Mouse (Mus musculus): ENCODE results near the gene Shc1. TPM values are rescaled to one million over a fixed set of nuclear protein-coding genes. Genes with fewer than 3 reads are reported as not detected.

The Shc1 gene
- polyA plus RNA-seq, 1 experiment, result 29.5 TPM

GRCm38 (mm10) chr3:89435041-89435440 lies 16.8 kb downstream of the Shc1 start:
- DNase-seq (ENCODE audit: low read depth), result peak; percentile 59
- TF ChIP-seq POLR2A (IDR thresholded peaks at IDR 0.05; ENCODE audit: borderline replicate concordance, extremely low read depth, insufficient read depth, insufficient read length, poor library complexity, severe bottlenecking) (no peak), CTCF (IDR thresholded peaks at IDR 0.05; ENCODE audit: borderline replicate concordance, extremely low read depth, insufficient read depth, insufficient read length) (no peak)

DNA sequence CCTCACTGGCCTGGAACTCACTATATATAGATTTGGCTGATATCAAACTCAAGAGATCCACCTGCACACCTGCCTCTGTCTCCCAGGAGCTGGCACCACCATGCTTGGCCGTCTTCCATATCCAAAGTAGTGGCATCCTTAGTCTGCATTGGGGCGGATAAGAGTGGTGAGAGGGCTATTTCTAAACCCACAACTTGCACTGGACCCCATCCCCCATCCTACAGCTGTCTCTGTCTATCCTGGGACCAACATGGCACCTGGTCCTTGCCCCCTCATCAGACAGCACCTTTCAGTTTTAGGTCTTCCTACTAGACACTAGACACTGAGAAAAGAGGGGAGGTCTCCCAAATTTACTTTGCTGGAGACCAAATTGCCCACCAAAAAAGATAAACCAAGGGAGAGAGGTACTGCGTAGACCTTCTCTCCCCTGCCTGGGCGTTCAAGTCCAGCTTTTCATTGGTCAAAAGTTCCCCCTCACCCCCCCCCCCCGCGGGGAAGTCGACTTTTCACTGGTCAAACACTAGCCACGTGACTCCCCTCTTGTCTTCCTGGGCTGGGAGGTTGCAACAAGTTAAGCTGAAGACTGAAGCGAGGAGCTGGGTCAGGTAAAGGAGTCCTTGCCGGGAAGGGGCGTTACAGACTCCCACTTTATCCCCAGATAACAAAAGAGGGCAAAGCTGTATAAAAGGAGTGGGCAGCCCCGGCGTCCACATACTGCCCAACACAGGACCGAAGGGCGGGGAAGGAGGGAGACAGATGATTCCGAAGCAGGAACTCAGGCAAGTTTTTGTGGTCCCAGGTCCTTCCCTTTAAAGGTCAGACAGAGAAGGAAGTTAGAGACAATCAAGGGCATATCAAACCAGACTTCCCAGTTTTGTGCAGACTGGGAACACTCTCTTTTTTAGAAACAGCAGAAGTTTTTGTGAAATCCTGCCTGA lies 18.2 kb downstream of the Shc1 start, which contains the start of gene Pbxip1:
Pbxip1 (plus strand) TSS at position 531 of the 938 bp plus-strand sequence.
- peak; percentile 84 for DNase-seq (ENCODE audit: low read depth)
- TF ChIP-seq CTCF (IDR thresholded peaks at IDR 0.05; ENCODE audit: borderline replicate concordance, extremely low read depth, insufficient read depth, insufficient read length), result no peak
- no peak for TF ChIP-seq POLR2A (IDR thresholded peaks at IDR 0.05; ENCODE audit: borderline replicate concordance, extremely low read depth, insufficient read depth, insufficient read length, poor library complexity, severe bottlenecking)

GRCm38 (mm10) chr3:89437269-89437668 lies 19.0 kb downstream of the Shc1 start:
- DNase-seq (ENCODE audit: low read depth), result peak; percentile 65
- no peak for TF ChIP-seq CTCF (IDR thresholded peaks at IDR 0.05; ENCODE audit: borderline replicate concordance, extremely low read depth, insufficient read depth, insufficient read length)
- TF ChIP-seq POLR2A (IDR thresholded peaks at IDR 0.05; ENCODE audit: borderline replicate concordance, extremely low read depth, insufficient read depth, insufficient read length, poor library complexity, severe bottlenecking), result no peak

DNA sequence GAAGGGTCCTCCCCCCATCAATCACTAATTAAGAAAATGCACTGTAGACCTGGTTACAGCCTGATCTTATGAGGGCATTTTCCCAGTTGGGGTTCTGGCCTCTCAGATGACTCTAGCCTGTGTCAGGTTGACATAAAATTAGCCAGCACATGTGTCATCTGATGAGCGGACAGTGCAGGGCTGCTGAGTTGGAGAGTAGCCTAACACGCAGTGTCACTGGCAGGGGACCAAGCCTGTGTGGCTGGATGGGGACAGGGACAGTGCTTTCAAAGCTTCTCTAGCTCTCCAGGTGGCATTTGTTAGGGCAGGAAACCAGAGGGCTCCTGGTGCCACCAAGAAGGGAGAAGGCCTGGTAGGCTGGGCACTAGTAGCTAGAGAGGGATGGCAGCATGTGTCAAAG lies 22.4 kb downstream of the Shc1 start:
- TF ChIP-seq CTCF (IDR thresholded peaks at IDR 0.05; ENCODE audit: borderline replicate concordance, extremely low read depth, insufficient read depth, insufficient read length) (no peak), POLR2A (IDR thresholded peaks at IDR 0.05; ENCODE audit: borderline replicate concordance, extremely low read depth, insufficient read depth, insufficient read length, poor library complexity, severe bottlenecking) (no peak)
- no peak for DNase-seq (ENCODE audit: low read depth)

- no peak for TF ChIP-seq CTCF (IDR thresholded peaks at IDR 0.05; ENCODE audit: borderline replicate concordance, extremely low read depth, insufficient read depth, insufficient read length)
- no peak for DNase-seq (ENCODE audit: low read depth)
Measured at GRCm38 (mm10) chr3:89448720-89449537, 30.7 kb downstream of the Shc1 start.

DNA sequence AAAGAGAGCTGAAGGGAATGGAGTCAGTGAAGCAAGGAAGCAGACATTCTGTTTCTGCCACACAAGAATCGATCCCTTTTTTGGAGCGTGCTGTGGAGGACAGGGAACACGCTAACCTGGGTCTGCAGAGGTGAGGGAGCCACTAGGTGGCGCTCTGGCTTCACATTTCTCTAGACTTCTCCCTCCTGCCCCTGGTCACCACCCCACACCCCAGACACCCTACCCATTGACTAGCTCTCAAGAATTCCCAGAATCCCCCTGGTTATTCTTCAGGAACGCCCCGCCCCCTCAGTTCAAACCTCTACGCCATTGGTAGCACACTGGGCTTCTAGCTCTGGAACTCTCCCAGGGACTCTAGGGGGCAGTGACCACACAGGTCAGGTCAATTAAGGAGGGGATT lies 31.3 kb downstream of the Shc1 start:
- peak; percentile 77 for DNase-seq (ENCODE audit: low read depth)
- no peak for TF ChIP-seq POLR2A (IDR thresholded peaks at IDR 0.05; ENCODE audit: borderline replicate concordance, extremely low read depth, insufficient read depth, insufficient read length, poor library complexity, severe bottlenecking)
- TF ChIP-seq CTCF (IDR thresholded peaks at IDR 0.05; ENCODE audit: borderline replicate concordance, extremely low read depth, insufficient read depth, insufficient read length), result peak; percentile 80

GRCm38 (mm10) chr3:89451916-89452315 lies 33.7 kb downstream of the Shc1 start:
- TF ChIP-seq POLR2A (IDR thresholded peaks at IDR 0.05; ENCODE audit: borderline replicate concordance, extremely low read depth, insufficient read depth, insufficient read length, poor library complexity, severe bottlenecking), result no peak
- no peak for TF ChIP-seq CTCF (IDR thresholded peaks at IDR 0.05; ENCODE audit: borderline replicate concordance, extremely low read depth, insufficient read depth, insufficient read length)
- DNase-seq (ENCODE audit: low read depth), result peak; percentile 42

DNA sequence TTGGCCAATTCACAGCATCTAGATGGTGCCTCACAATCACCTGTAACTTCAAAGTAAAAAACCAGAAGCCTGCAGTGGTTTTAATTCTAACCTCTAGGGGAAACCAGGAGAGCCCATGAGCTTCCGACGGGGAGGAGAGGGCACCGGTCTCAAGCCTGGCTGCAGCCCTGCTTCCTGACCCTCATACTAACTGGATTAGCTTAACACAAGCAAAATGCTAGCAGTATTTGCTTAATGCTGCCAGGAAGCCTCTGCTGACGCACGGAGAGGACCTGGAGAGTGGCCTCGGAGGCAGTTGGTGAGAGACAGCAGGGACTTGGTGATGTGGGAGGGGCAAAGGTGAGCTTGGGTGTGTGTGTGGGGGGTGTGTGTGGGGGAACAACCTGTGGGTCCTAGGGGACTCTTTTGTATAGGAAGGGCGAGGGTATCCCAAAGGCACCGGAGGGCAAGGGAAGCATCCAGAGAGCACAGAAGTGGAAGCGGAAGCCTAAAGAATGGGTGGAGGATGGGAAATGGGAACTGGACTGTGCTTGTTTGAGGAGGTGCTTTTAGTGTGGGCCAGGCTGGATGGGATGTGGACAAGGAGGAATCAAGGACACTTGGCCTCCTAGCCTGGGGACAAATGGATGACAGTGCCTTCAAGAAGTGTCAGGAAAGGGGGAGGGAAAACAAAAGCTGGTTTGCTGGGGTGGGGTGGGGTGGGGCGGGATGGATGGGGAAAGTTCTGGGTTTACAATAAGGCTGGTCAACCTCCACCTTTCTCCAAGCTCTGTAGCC lies 36.3 kb downstream of the Shc1 start, which contains the start of gene Pmvk:
Pmvk (plus strand) TSS at position 141 of the 777 bp plus-strand sequence.
- TF ChIP-seq CTCF (IDR thresholded peaks at IDR 0.05; ENCODE audit: borderline replicate concordance, extremely low read depth, insufficient read depth, insufficient read length), result no peak
- TF ChIP-seq POLR2A (IDR thresholded peaks at IDR 0.05; ENCODE audit: borderline replicate concordance, extremely low read depth, insufficient read depth, insufficient read length, poor library complexity, severe bottlenecking), result no peak
- DNase-seq (ENCODE audit: low read depth), result no peak

- TF ChIP-seq CTCF (IDR thresholded peaks at IDR 0.05; ENCODE audit: borderline replicate concordance, extremely low read depth, insufficient read depth, insufficient read length) (no peak), POLR2A (IDR thresholded peaks at IDR 0.05; ENCODE audit: borderline replicate concordance, extremely low read depth, insufficient read depth, insufficient read length, poor library complexity, severe bottlenecking) (no peak)
- DNase-seq (ENCODE audit: low read depth), result no peak
Measured at GRCm38 (mm10) chr3:89455786-89456285, 37.6 kb downstream of the Shc1 start.

GRCm38 (mm10) chr3:89456726-89457665 lies 38.8 kb downstream of the Shc1 start:
- peak; percentile 77 for TF ChIP-seq CTCF (IDR thresholded peaks at IDR 0.05; ENCODE audit: borderline replicate concordance, extremely low read depth, insufficient read depth, insufficient read length)
- no peak for TF ChIP-seq POLR2A (IDR thresholded peaks at IDR 0.05; ENCODE audit: borderline replicate concordance, extremely low read depth, insufficient read depth, insufficient read length, poor library complexity, severe bottlenecking)
- DNase-seq (ENCODE audit: low read depth), result peak; percentile 81

Data from brain, embryonic 14.5 days (tissue).